Mouse (Mus musculus) spleen, adult 2 months (tissue): ENCODE measurements around the gene Dusp13. TPM values are rescaled to one million over a fixed set of nuclear protein-coding genes. Genes with fewer than 3 reads are reported as not detected.

ENCODE experiments used
- DNase-seq, 2 experiments: peaks; one replicate each; pipeline versions ENCODE4 v3.0.0 to v3.0.0-alpha.2; 2012 to 2021; ENCODE audit warnings: low spot score in 2 of 2, low read depth in 1 of 2
- H3K27ac ChIP-seq: fragments of 200-500 bp; 2 replicates; pipeline ENCODE4 v1.5.1; 2012; ENCODE audit warnings: low read length, inconsistent platforms; ENCODE audit not compliant: insufficient read depth
- H3K27me3 ChIP-seq: fragments of 200-500 bp; 2 replicates; pipeline ENCODE4 v1.6.1; 2012; ENCODE audit warnings: mild to moderate bottlenecking, moderate library complexity, low read length, inconsistent platforms; ENCODE audit not compliant: control insufficient read depth, insufficient read depth
- H3K36me3 ChIP-seq: fragments of 200-500 bp; 2 replicates; pipeline ENCODE4 v1.6.1; 2012; ENCODE audit warnings: mild to moderate bottlenecking, low read length, inconsistent platforms; ENCODE audit not compliant: control insufficient read depth, insufficient read depth
- H3K4me1 ChIP-seq: fragments of 200-500 bp; 2 replicates; pipeline ENCODE4 v1.6.1; 2011; ENCODE audit warnings: inconsistent platforms; ENCODE audit not compliant: control insufficient read depth, insufficient read depth, insufficient read length
- H3K4me3 ChIP-seq: fragments of 200-500 bp; 2 replicates; pipeline ENCODE4 v1.5.1; 2011; ENCODE audit warnings: mild to moderate bottlenecking, inconsistent platforms; ENCODE audit not compliant: insufficient read depth, insufficient read length; ENCODE audit errors: extremely low read depth
- CTCF ChIP-seq: fragments of 200-500 bp; IDR thresholded peaks from 2 replicates; pipeline ENCODE4 v1.5.1; 2011; ENCODE audit warnings: mild to moderate bottlenecking, inconsistent platforms; ENCODE audit not compliant: insufficient read depth, insufficient read length, insufficient replicate concordance; ENCODE audit errors: extremely low read depth
- POLR2A ChIP-seq: fragments of 200-500 bp; IDR thresholded peaks from 2 replicates; pipeline ENCODE4 v1.6.1; 2011; ENCODE audit warnings: low read depth, low read length, inconsistent platforms
- WGBS: fragments of 180-500 bp; shearing (Covaris S2); methylation state at CpG from one replicate; pipeline ENCODE4 v1.1.7; 2018; 5-methylcytosine and 5-hydroxymethylcytosine counted together
- polyA plus RNA-seq: library from polyadenylated mRNA; depleted of rRNA; stranded (reverse); fragments of >200 nt; gene quantifications from 2 replicates; pipeline ENCODE4 v1.2.3, GENCODE M21; 2012

The Dusp13 gene
- polyA plus RNA-seq, 1 experiment = 0.19 TPM

DNA sequence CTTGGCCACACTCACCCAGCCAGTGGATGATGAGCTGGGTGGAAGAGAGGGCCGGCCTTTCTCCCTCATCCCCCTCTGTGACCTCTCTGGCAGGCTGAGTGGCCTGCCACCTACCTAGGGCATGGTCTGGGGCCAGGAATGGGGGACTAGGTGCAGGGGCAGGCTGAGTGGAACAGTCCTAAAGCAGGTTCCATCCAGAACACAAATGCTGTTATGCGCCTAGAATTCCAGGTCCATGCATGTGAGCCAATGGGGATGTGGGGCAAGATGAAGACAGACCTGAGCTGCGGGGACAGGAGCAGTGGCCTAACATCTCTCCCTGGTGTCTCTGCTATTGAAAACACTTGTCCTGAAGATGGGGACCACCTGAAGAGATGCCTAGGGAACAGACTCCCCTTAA, 9.7 kb downstream of the Dusp13 start:
- no peaks in the 10 kb centered on the region for H3K36me3 ChIP-seq
- H3K27ac ChIP-seq = no peak overlapping the region
- no peaks in the 10 kb centered on the region for H3K4me1 ChIP-seq
- no peak for TF ChIP-seq CTCF
- TF ChIP-seq POLR2A = no peak
- WGBS = 91% methylated on average over 3 of the region's 3 CpGs
- no peak for DNase-seq
- no peaks in the 10 kb centered on the region for H3K27me3 ChIP-seq
- no peak overlapping the region for H3K4me3 ChIP-seq

DNA sequence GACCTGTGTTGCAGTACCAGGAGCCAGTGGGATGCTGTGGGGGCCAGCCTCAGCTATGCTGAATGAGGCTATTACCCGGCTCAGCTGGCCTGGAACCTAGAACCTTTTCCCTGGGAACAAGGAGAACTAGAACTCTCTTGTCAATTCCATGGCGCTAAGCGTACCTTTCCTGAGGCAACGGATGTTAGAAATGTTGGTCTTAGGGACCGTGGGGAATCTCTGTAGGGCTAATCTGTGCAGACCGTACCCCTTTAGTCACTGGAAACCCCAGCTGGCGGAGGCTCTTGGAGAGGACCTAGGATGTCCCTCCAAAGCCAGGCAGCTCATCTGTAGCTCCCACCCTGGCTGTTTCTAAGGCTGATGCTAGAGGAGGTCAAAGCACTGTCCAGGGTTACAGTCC, 10.6 kb downstream of the Dusp13 start:
- Histone ChIP-seq H3K27me3 (no peaks in the 10 kb centered on the region), H3K4me3 (no peak overlapping the region), H3K4me1 (no peaks in the 10 kb centered on the region), H3K27ac (no peak overlapping the region), H3K36me3 (no peaks in the 10 kb centered on the region)
- 94% methylated on average over 7 of the region's 7 CpGs for WGBS
- no peak for DNase-seq
- TF ChIP-seq POLR2A (no peak), CTCF (no peak)

DNA sequence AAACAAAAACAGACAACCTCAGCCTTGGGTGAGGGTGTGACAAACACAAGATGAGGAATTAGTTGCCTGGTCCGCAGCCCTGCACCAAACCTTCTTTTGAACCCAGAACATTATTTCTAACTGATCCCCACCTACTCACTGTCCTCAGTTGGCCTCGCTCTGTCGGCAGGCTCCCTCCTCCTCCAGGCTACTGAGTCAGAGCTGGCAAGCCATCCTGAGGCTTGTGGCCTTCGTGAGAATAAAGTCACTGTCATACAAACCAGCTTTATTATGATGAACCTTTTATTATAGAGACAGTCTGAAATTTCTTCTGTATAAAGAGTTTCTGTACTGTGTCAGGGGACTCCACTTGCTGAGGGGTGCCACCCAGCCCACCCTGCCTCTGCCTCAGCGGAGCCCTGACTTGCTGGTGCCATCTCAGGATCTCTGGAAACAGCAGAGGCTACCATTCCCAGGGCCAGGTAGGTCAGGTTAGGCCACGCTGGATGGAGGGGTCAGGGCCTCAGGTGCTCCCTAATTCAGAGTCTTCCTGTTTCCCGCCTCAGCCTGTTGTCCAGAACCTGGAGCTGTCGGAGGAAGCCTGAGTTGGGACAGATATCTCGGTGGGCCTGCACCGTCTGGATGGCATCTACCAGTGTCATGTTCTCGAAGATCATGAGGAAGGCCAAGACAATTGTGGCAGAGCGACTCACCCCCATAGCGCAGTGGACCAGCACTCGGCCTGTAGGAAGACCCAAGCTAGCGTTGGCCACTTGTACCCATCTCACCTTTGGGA, 17.7 kb downstream of the Dusp13 start:
- DNase-seq = no peak
- H3K4me3 ChIP-seq = no peak overlapping the region
- no peaks in the 10 kb centered on the region for H3K4me1 ChIP-seq
- no peaks in the 10 kb centered on the region for H3K36me3 ChIP-seq
- no peak overlapping the region for H3K27ac ChIP-seq
- no peaks in the 10 kb centered on the region for H3K27me3 ChIP-seq
- 90% methylated on average over 15 of the region's 15 CpGs for WGBS
- TF ChIP-seq POLR2A = no peak
- TF ChIP-seq CTCF = no peak

DNA sequence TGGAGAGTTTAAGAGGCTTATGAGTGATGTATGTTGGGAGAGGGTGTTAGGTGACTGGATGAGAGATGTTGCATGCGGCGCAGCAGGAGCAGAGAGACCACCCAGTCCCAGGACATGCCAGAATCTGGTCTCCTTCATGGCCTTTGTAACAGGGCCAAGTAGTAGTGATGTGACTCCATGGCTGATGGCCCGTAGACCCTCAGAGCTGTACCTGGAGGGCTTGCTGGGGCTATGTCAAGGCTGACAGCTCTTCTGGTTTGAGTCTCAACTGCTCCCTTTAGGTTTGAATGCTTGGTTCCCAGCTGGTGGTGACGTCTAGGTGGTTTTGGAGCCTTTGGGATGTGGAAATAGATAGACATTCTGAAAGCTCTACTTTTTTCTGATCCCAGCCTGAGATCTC, 21.0 kb downstream of the Dusp13 start:
- H3K36me3 ChIP-seq = no peaks in the 10 kb centered on the region
- TF ChIP-seq CTCF = no peak
- TF ChIP-seq POLR2A = no peak
- WGBS = 97% methylated on average over 4 of the region's 4 CpGs
- H3K27ac ChIP-seq = no peak overlapping the region
- H3K4me1 ChIP-seq = no peaks in the 10 kb centered on the region
- DNase-seq = no peak
- no peaks in the 10 kb centered on the region for H3K27me3 ChIP-seq
- no peak overlapping the region for H3K4me3 ChIP-seq

DNA sequence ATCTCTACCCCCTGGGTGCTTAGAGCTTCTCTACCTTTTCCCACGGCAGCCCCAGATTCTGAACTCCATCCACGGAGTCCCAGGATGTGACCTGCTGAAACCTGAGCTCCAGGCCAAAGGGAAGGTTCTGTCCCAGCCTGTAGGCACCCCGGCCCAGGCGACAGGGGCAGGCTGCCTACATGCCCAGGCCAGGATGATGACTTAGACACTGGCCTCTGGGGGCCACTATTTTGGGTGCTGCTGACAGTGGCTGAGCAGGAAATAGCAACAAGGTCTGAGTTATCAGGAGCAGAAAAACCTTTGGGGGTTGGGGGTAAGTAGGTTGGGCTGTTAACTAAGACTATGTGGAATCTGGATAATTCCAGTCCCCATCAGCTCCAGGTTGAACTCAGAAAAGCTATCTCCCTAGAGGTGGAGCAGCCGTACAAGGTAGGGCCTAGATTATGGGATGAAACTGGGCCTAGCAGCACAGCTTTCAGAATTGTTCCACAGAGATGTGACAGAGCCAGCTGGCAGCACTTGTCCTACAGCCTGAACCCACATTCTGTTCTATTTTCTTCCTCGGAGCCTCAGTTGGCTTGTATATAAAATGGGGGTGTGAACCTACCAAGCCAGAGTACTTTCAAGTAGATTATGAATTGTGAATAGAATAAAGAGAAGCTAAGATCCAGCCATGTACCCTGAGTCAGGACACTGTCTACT, 21.8 kb downstream of the Dusp13 start:
- Histone ChIP-seq H3K4me3 (no peak overlapping the region), H3K27ac (no peak overlapping the region), H3K4me1 (no peaks in the 10 kb centered on the region), H3K36me3 (no peaks in the 10 kb centered on the region), H3K27me3 (no peaks in the 10 kb centered on the region)
- TF ChIP-seq CTCF (no peak), POLR2A (no peak)
- 67% methylated on average over 6 of the region's 6 CpGs for WGBS
- no peak for DNase-seq

DNA sequence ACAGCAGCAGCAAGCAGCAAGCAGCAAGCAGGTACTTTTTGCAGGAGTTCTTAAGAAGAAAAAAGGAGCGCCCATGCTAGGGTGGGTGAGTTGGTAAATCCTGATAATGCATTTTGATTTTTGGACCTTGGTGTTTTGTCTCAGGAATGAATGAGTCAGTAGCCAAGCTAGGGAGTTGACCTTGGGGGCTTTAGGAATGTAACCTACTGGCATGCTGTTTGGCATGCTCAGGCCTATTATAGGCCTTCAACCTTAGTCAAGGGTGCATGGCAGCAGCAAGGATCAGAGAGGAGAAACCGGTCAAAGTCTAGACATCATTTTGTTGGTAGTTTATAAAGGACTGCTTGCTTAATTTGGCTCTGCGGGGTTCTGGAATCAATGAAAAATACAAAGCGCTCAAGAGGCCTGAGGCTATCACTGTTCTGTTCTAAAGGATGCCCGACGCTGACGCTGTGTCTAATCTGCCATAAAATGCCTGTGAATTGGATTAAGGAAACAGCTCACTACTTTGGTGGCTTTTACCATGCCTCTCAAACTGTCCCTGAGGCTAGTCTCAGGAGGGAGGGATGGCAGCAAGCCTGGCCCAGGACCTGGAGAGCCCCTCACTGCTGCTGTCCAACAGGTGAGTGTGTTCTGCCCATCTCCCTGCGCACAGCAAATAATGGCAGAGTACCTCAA, 28.8 kb downstream of the Dusp13 start:
- no peak for TF ChIP-seq POLR2A
- no peak for TF ChIP-seq CTCF
- Histone ChIP-seq H3K27me3 (no peaks in the 10 kb centered on the region), H3K4me1 (no peaks in the 10 kb centered on the region), H3K27ac (no peak overlapping the region), H3K4me3 (no peak overlapping the region), H3K36me3 (no peaks in the 10 kb centered on the region)
- no peak for DNase-seq
- WGBS = 91% methylated on average over 8 of the region's 8 CpGs
